In genomic region chr11:98729119-98729588, GRCm38 (mm10) we compare ENCODE assay signal across 8 mouse cellular contexts. TPM values are rescaled to one million over a fixed set of nuclear protein-coding genes. Genes with fewer than 3 reads are reported as not detected.
DNase-seq lines count a peak whose midpoint lies in the region; ATAC-seq and TF ChIP-seq lines count a peak whose summit lies in the region.

Gene Med24, minus strand, starts transcription at chr11:98729435.

- peaks cover 2% of the 10 kb centered on the region for H3K9me3 ChIP-seq in hindbrain, embryonic 10.5 days
- H3K9me3 ChIP-seq in lung, postnatal 0 days (ENCODE audit: low read length) = no peaks in the 10 kb centered on the region

- H3K27ac ChIP-seq in hindbrain, embryonic 10.5 days = peak within 1 kb of the TSS; percentile 87
- H3K27ac ChIP-seq in lung, postnatal 0 days (ENCODE audit: low read length) = peak within 1 kb of the TSS; percentile 51

- no peaks in the 10 kb centered on the region for H3K27me3 ChIP-seq in hindbrain, embryonic 10.5 days (ENCODE audit: insufficient read depth, poor library complexity, severe bottlenecking)
- H3K27me3 ChIP-seq in lung, postnatal 0 days (replicated peaks; ENCODE audit: insufficient read depth, low read length) = no peaks in the 10 kb centered on the region

- TF ChIP-seq EP300 in lung, postnatal 0 days (IDR thresholded peaks at IDR 0.05) = peak; percentile 82

- no peak for TF ChIP-seq CTCF in lung, postnatal 0 days (IDR thresholded peaks at IDR 0.05)

- peak within 1 kb of the TSS; percentile 42 for H3K9ac ChIP-seq in lung, postnatal 0 days (replicated peaks; ENCODE audit: low read depth)

- H3K4me1 ChIP-seq in hindbrain, embryonic 10.5 days (replicated peaks) = peaks cover 14% of the 10 kb centered on the region
- peaks cover 7% of the 10 kb centered on the region; the same call in 1 of the 2 replicates for H3K4me1 ChIP-seq in lung, postnatal 0 days (ENCODE audit: insufficient read depth, low read depth, low read length)

- peak within 1 kb of the TSS; percentile 61 for H3K4me2 ChIP-seq in lung, postnatal 0 days (replicated peaks; ENCODE audit: low read depth, low read length)

- peaks cover 37% of the 10 kb centered on the region for H3K36me3 ChIP-seq in hindbrain, embryonic 10.5 days
- H3K36me3 ChIP-seq in lung, postnatal 0 days (ENCODE audit: insufficient read depth, low read length) = 0 out of 2 replicates have a peak, but pooled peaks cover 6% of the 10 kb centered on the region

- DNase-seq in NIH3T3 (ENCODE audit: low read depth) = peak; percentile 92
- DNase-seq in cerebellum, adult 8-10 months = peak; percentile 86
- DNase-seq in hindbrain, embryonic 10.5 days (ENCODE audit: low spot score) = peak; percentile 87
- peak; percentile 95 for DNase-seq in layer of hippocampus, adult 9-11 months
- DNase-seq in lung, postnatal 0 days (ENCODE audit: low spot score) = peak; percentile 98
- peak; percentile 97 for DNase-seq in retina, postnatal 1 day
- DNase-seq in urinary bladder, adult 2 months (ENCODE audit: low spot score) = peak; percentile 42

- peak within 1 kb of the TSS; percentile 73 for H3K4me3 ChIP-seq in hindbrain, embryonic 10.5 days
- H3K4me3 ChIP-seq in lung, postnatal 0 days (ENCODE audit: low read depth, low read length) = peak within 1 kb of the TSS; percentile 69

- under 1% methylated on average over 16 of the region's 16 CpGs for WGBS in hindbrain, embryonic 10.5 days
- under 1% methylated on average over 16 of the region's 16 CpGs for WGBS in lung, postnatal 0 days

- ATAC-seq in frontal cortex, adult (ENCODE audit: low TSS enrichment) = peak; percentile 97
- ATAC-seq in lung, postnatal 0 days = peak; percentile 98

RNA-seq across cellular contexts. Expression of gene Med24, which starts in this region (rescaled TPM):
- polyA plus RNA-seq in hindbrain, embryonic 10.5 days (2016; fragmentation: Nextera tagmentation; extraction: Ambion mirVana) = 76.9 and 83.6 TPM in 2 replicates
- polyA plus RNA-seq in lung, postnatal 0 days (2015; fragmentation: Nextera tagmentation; extraction: Ambion mirVana) = 19.9 and 20.6 TPM in 2 replicates
- polyA plus RNA-seq in urinary bladder, adult 2 months (2012; rRNA removed) = 29.6 and 32.8 TPM in 2 replicates

Comparison
In these comparisons a context has a peak if more than half of its experiments do, and no peak if none do; other contexts are left out.
1. Peak in every context shown above with its lines: DNase-seq, ATAC-seq, H3K4me3 ChIP-seq and H3K27ac ChIP-seq.
2. DNase-seq: peak in every context shown above with its lines; median percentile 98 in lung, postnatal 0 days; 97 in retina, postnatal 1 day; 95 in layer of hippocampus, adult 9-11 months; 92 in NIH3T3; 87 in hindbrain, embryonic 10.5 days; 86 in cerebellum, adult 8-10 months; 42 in urinary bladder, adult 2 months.